Mouse (Mus musculus): Measurements from ENCODE around the gene Rrp7a. TPM values are rescaled to one million over a fixed set of nuclear protein-coding genes. Genes with fewer than 3 reads are reported as not detected.

Gene Rrp7a
- polyA plus RNA-seq (2015; fragmentation: Nextera tagmentation; extraction: Ambion mirVana): 39.9 and 44.8 TPM in 2 replicates

DNA sequence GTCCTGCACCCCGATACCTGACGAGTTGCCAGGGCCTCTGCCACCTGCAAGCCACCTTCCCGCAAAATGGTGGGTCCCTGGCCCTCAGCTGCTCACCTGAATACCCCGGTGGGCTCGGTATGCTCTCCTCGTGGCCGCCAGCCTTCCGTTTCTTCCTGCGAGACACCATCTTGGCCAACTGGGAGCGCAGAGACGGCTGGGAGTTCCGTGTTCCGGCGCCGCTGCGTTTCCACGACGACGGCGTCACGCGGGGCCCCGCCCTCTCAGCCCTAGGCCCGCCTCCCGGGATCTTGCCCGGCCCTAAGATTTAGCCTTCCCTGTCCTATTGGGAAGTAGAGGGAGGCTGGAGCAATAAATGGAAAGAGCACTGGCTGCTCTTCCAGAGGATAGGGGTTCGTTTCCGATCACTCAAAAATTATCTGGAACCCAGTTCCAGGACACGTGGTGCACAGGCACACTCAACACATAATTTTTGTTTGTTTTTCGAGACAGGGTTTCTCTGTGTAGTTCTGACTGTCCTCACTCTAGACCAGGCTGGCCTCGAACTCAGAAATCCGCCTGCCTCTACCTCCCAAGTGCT, at the start of gene Rrp7a:
Gene Rrp7a (minus strand): TSS at position 236 of the 580 bp plus-strand sequence.
- 8% methylated on average over 32 of the region's 32 CpGs for WGBS
- Histone ChIP-seq H3K4me1 (replicated peaks; ENCODE audit: control insufficient read depth, insufficient read depth) (no peaks in the 10 kb centered on the region), H3K27me3 (ENCODE audit: control insufficient read depth, insufficient read depth, low read length) (no peaks in the 10 kb centered on the region), H3K9ac (ENCODE audit: low read length) (peak within 1 kb of the TSS; percentile 72), H3K4me3 (ENCODE audit: low read depth, low read length) (peak within 1 kb of the TSS; percentile 92), H3K27ac (replicated peaks) (peak within 1 kb of the TSS; percentile 86), H3K36me3 (ENCODE audit: control insufficient read depth, insufficient read depth, low read length) (peaks cover 20% of the 10 kb centered on the region), H3K4me2 (replicated peaks; ENCODE audit: low read depth) (peak within 1 kb of the TSS; percentile 82), H3K9me3 (ENCODE audit: control insufficient read depth, low read length) (no peaks in the 10 kb centered on the region)
- TF ChIP-seq CTCF (IDR thresholded peaks at IDR 0.05; ENCODE audit: low read depth) (no peak), EP300 (optimal IDR thresholded peaks at IDR 0.05) (no peak)
- DNase-seq (ENCODE audit: low spot score) (peak; percentile 96), ATAC-seq (ENCODE audit: low FRiP score, low TSS enrichment) (peak; percentile 90)

DNA sequence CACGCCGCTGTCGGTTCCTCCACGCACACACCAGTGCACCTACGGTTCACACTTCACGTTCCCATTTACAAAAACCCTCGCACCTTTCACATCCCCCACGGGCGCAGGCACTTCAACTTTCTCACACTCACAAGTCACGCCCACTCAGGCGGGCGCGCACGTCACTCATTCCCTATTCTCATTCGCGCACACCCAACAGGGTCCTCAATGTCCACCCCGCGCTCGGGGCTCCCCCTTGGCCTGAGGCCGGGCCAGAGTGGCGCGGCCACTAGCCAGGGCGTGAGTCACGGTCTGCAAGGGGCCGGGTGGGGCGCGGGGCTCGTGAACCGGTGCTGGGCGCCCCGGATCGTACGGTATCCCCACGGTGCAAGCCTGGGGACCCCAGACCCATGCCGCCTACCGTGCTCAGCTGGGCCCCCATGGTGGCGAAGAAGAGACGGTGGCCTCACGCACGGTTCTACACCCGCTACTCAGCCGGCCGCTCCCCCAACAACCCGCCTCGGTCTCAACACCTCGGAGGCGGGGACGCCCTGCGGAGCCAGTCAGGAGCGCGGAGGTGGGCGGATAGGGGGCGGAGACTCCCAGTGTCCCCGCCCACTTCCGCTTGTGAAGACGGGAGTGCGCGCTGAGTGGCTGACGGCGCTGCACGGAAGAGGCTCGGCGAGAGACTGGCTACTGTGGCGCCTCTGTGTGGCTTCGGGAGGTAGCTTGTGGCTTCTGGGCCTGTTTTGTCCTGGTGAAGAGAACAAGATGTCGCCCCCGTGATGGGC, 49.3 kb upstream of the Rrp7a start:
- DNase-seq (ENCODE audit: low spot score) (peak; percentile 98), ATAC-seq (ENCODE audit: low FRiP score, low TSS enrichment) (peak; percentile 95)
- Histone ChIP-seq H3K4me3 (ENCODE audit: low read depth, low read length) (peak overlapping the region; percentile 87), H3K9ac (ENCODE audit: low read length) (peak overlapping the region; percentile 82), H3K9me3 (ENCODE audit: control insufficient read depth, low read length) (no peaks in the 10 kb centered on the region), H3K27ac (replicated peaks) (peak overlapping the region; percentile 86), H3K27me3 (ENCODE audit: control insufficient read depth, insufficient read depth, low read length) (no peaks in the 10 kb centered on the region), H3K36me3 (ENCODE audit: control insufficient read depth, insufficient read depth, low read length) (no peaks in the 10 kb centered on the region), H3K4me1 (replicated peaks; ENCODE audit: control insufficient read depth, insufficient read depth) (peaks cover 14% of the 10 kb centered on the region), H3K4me2 (replicated peaks; ENCODE audit: low read depth) (peak overlapping the region; percentile 98)
- WGBS: under 1% methylated on average over 66 of the region's 67 CpGs
- TF ChIP-seq CTCF (IDR thresholded peaks at IDR 0.05; ENCODE audit: low read depth) (peak; percentile 63), EP300 (optimal IDR thresholded peaks at IDR 0.05) (no peak)

DNA sequence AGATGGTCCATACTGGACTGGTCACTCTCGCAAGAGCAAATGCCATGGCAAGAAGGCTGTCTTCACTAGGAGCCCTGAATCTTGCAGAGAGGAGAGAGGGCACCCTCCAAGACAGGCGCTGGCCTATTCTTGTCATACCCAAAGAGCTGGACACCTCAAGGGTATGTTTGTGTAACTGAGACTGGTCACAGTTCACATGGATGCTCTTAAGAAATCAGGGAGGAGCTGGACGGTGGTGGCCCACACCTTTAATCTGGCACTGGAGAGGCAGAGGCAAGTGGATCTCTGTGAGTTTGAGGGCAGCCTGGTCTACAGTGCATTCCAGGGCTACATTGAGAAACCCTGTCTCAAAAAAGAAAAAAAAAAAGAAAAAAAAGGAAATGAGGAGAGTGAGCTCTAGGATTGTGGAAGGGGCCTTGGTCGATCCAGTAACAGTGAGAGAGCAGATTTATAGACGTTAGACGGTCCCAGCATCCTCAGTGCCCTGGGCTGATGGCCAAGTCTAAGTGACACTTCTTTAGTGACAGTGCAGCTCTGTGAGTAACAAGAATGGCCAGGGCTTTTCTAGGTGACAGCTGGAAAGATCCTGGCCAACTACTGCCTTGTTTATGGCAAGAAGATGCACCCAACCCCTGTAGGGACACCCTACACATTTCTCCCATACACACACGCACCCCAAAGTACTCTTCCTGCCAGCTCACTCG, 48.5 kb upstream of the Rrp7a start:
- WGBS: 39% methylated on average over 8 of the region's 8 CpGs
- Histone ChIP-seq H3K4me2 (replicated peaks; ENCODE audit: low read depth) (peak overlapping the region; percentile 98), H3K9ac (ENCODE audit: low read length) (peak overlapping the region; percentile 82), H3K4me3 (ENCODE audit: low read depth, low read length) (peak overlapping the region; percentile 87), H3K36me3 (ENCODE audit: control insufficient read depth, insufficient read depth, low read length) (no peaks in the 10 kb centered on the region), H3K27ac (replicated peaks) (peak overlapping the region; percentile 86), H3K4me1 (replicated peaks; ENCODE audit: control insufficient read depth, insufficient read depth) (peaks cover 17% of the 10 kb centered on the region), H3K9me3 (ENCODE audit: control insufficient read depth, low read length) (no peaks in the 10 kb centered on the region), H3K27me3 (ENCODE audit: control insufficient read depth, insufficient read depth, low read length) (no peaks in the 10 kb centered on the region)
- TF ChIP-seq EP300 (optimal IDR thresholded peaks at IDR 0.05) (no peak), CTCF (IDR thresholded peaks at IDR 0.05; ENCODE audit: low read depth) (no peak)
- no peak for ATAC-seq (ENCODE audit: low FRiP score, low TSS enrichment)
- DNase-seq (ENCODE audit: low spot score): no peak

DNA sequence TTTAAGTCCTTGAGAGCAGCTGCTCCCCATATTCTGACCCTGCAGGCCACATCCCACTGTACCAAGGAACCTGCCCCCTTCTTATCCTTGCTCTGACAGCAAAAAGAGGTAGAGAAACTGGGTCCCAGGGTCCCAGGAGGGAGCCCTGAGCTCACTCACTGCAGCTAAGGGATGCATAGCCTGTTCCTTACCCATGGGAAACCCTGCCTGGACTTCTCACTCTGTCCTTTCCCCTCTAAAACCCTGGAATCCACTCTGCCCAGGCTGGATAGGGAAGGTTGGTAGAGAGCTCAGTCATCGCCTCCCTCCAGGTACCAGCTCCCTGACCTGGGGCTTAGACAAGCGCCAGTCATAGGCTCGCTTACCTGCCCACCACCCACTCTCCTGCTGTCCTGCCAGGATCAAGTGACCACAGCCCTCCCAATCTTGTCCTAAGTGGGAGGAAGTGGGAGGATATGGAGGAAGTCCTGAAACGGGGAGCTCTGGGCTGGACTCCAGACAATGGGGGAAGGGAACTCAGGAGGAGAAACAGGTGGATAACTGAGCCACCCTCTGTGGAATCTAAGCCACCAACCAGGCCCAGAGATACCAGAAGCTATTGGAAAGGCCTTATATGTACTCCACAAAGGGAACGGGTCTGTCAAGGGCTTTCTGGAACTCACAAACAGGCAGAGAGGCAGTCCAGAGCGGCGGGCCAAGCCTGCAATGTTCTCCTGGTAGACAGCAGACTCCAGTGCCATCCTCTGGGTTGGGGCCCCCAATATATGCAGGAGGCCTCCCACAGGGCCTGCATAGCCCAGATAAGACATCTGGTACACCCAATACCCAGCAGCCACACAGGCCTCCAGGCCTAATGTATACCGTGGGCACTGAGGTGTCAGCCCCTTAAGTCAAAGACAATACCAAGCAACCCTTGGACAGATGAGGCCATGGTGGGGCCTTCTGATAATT, 47.4 kb upstream of the Rrp7a start:
- Histone ChIP-seq H3K4me3 (ENCODE audit: low read depth, low read length) (no peak overlapping the region; the same call in 1 of the 2 replicates), H3K27ac (replicated peaks) (peak overlapping the region; percentile 65)
- WGBS: 66% methylated on average over 8 of the region's 8 CpGs

More for the DNA sequence above, 47.4 kb upstream of the Rrp7a start:
- no peaks in the 10 kb centered on the region for H3K36me3 ChIP-seq (ENCODE audit: control insufficient read depth, insufficient read depth, low read length)
- TF ChIP-seq CTCF (IDR thresholded peaks at IDR 0.05; ENCODE audit: low read depth): no peak
- no peak overlapping the region; the same call in 1 of the 2 replicates for H3K9ac ChIP-seq (ENCODE audit: low read length)
- no peaks in the 10 kb centered on the region for H3K9me3 ChIP-seq (ENCODE audit: control insufficient read depth, low read length)
- H3K27me3 ChIP-seq (ENCODE audit: control insufficient read depth, insufficient read depth, low read length): no peaks in the 10 kb centered on the region
- ATAC-seq (ENCODE audit: low FRiP score, low TSS enrichment) (no peak), DNase-seq (ENCODE audit: low spot score) (no peak)
- H3K4me1 ChIP-seq (replicated peaks; ENCODE audit: control insufficient read depth, insufficient read depth): peaks cover 17% of the 10 kb centered on the region
- H3K4me2 ChIP-seq (replicated peaks; ENCODE audit: low read depth): peak overlapping the region; percentile 27

All from stomach, postnatal 0 days (tissue).